Mouse (Mus musculus) lung, adult 2 months (tissue): ENCODE data around the gene Cacna1s.

Experiments used
- CTCF ChIP-seq: fragments of 200-500 bp; IDR thresholded peaks from 2 replicates; pipeline ENCODE4 v1.5.1; 2011; ENCODE audit warnings: mild to moderate bottlenecking, low read length, control low read depth; ENCODE audit not compliant: insufficient read depth
- POLR2A ChIP-seq: fragments of 200-500 bp; IDR thresholded peaks from 2 replicates; pipeline ENCODE4 v1.6.1; 2011; ENCODE audit warnings: low read depth, mild to moderate bottlenecking, control low read depth, low read length, borderline replicate concordance; ENCODE audit errors: extremely low read depth

DNA sequence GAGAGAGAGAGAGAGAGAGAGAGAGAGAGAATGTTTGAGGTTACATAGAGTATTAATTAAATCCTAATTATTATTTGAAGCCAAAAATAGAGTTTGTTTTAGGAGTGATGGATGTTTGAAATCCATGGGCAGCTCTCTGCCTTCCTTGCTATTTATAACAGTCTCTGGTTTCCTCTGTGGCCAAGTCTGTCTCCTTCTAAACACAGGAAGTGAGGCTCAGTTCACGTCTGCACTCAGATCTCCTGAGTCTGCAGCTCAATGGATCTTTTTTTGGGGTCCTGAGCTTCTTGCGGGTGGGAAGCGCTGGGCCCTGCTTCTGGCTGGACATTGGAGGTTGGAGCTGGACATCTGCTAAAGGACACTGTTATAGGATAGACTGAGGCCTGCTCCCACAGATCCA lies 75.3 kb downstream of the Cacna1s start:
- TF ChIP-seq POLR2A, result no peak
- no peak for TF ChIP-seq CTCF
